Mouse (Mus musculus) cerebellum, adult 2 months (tissue): ENCODE data around the gene Arid5b. TPM values are rescaled to one million over a fixed set of nuclear protein-coding genes. Genes with fewer than 3 reads are reported as not detected.

Experiments used
- DNase-seq, 2 experiments: peaks; one replicate each; pipeline ENCODE4 v3.0.0; 2021
- H3K27ac ChIP-seq: fragments of 200-500 bp; 2 replicates; pipeline ENCODE4 v1.5.1; 2012; ENCODE audit warnings: low read length, control low read depth, inconsistent platforms; ENCODE audit not compliant: insufficient read depth
- H3K27me3 ChIP-seq: fragments of 200-500 bp; 2 replicates; pipeline ENCODE4 v1.6.1; 2012; ENCODE audit warnings: inconsistent platforms, mild to moderate bottlenecking, low read length, moderate library complexity; ENCODE audit not compliant: control insufficient read depth, insufficient read depth
- H3K4me1 ChIP-seq: fragments of 200-500 bp; 2 replicates; pipeline ENCODE4 v1.6.1; 2011; ENCODE audit warnings: low read length; ENCODE audit not compliant: control insufficient read depth, insufficient read depth
- H3K4me3 ChIP-seq: fragments of 200-500 bp; replicated peaks from 2 replicates; pipeline ENCODE3; 2011; ENCODE audit warnings: mild to moderate bottlenecking, low read depth, low read length, control low read depth; ENCODE audit not compliant: insufficient read depth
- CTCF ChIP-seq: fragments of 200-500 bp; IDR thresholded peaks from 2 replicates; pipeline ENCODE4 v1.5.1; 2011; ENCODE audit warnings: low read depth, mild to moderate bottlenecking, control low read depth, low read length, moderate library complexity, borderline replicate concordance; ENCODE audit not compliant: insufficient read depth
- POLR2A ChIP-seq: fragments of 200-500 bp; IDR thresholded peaks from 2 replicates; pipeline ENCODE4 v1.6.1; 2011; ENCODE audit warnings: low read length, control low read depth, borderline replicate concordance; ENCODE audit not compliant: insufficient read depth
- WGBS: fragments of 180-500 bp; shearing (Covaris S2); methylation state at CpG from one replicate; pipeline ENCODE4 v1.1.7; 2018; 5-methylcytosine and 5-hydroxymethylcytosine counted together
- polyA plus RNA-seq: library from polyadenylated mRNA; depleted of rRNA; stranded (reverse); fragments of >200 nt; gene quantifications from 2 replicates; pipeline ENCODE4 v1.2.3, GENCODE M21; 2012

Arid5b gene
- polyA plus RNA-seq, 1 experiment, result 10.9 TPM

GRCm38 (mm10) chr10:68312734-68313133, 34.2 kb upstream of the Arid5b start:
- 90% methylated on average over 8 of the region's 8 CpGs for WGBS
- Histone ChIP-seq H3K27me3 (no peaks in the 10 kb centered on the region), H3K4me1 (no peaks in the 10 kb centered on the region), H3K4me3 (no peak overlapping the region), H3K27ac (no peak overlapping the region)
- no peak for DNase-seq
- TF ChIP-seq CTCF, result no peak
- TF ChIP-seq POLR2A, result no peak

- Histone ChIP-seq H3K27ac (no peak overlapping the region), H3K4me3 (no peak overlapping the region), H3K4me1 (no peaks in the 10 kb centered on the region), H3K27me3 (no peaks in the 10 kb centered on the region)
- DNase-seq, result no peak
- WGBS, result 86% methylated on average over 7 of the region's 7 CpGs
- TF ChIP-seq POLR2A (no peak), CTCF (no peak)
These were observed 22.5 kb upstream of the Arid5b start for GRCm38 (mm10) chr10:68301013-68301412.

GRCm38 (mm10) chr10:68289465-68289864, 10.9 kb upstream of the Arid5b start:
- no peaks in the 10 kb centered on the region for H3K27me3 ChIP-seq
- no peak for TF ChIP-seq POLR2A
- DNase-seq, result no peak
- H3K4me3 ChIP-seq, result no peak overlapping the region
- H3K4me1 ChIP-seq, result no peaks in the 10 kb centered on the region
- 51% methylated on average over 4 of the region's 4 CpGs for WGBS
- H3K27ac ChIP-seq, result no peak overlapping the region

GRCm38 (mm10) chr10:68282466-68283391, 4.2 kb upstream of the Arid5b start:
- Histone ChIP-seq H3K4me3 (peak overlapping the region; percentile 61), H3K4me1 (no peaks in the 10 kb centered on the region), H3K27ac (0 out of 2 replicates have a peak overlapping the region, but pooled peaks have one; percentile 18), H3K27me3 (no peaks in the 10 kb centered on the region)
- WGBS, result 4% methylated on average over 27 of the region's 27 CpGs
- TF ChIP-seq POLR2A (no peak), CTCF (peak; percentile 75)
- DNase-seq, result peak; percentile 85

GRCm38 (mm10) chr10:68281775-68282106, 3.2 kb upstream of the Arid5b start:
- Histone ChIP-seq H3K4me1 (no peaks in the 10 kb centered on the region), H3K27me3 (no peaks in the 10 kb centered on the region), H3K27ac (no peak overlapping the region), H3K4me3 (no peak overlapping the region)
- 81% methylated on average over 3 of the region's 3 CpGs for WGBS
- no peak for TF ChIP-seq POLR2A
- TF ChIP-seq CTCF, result no peak
- no peak for DNase-seq

GRCm38 (mm10) chr10:68281076-68281774, 2.7 kb upstream of the Arid5b start:
- Histone ChIP-seq H3K27ac (no peak overlapping the region), H3K4me1 (no peaks in the 10 kb centered on the region), H3K4me3 (no peak overlapping the region), H3K27me3 (no peaks in the 10 kb centered on the region)
- no peak for DNase-seq
- TF ChIP-seq POLR2A, result no peak
- TF ChIP-seq CTCF, result no peak
- WGBS, result 91% methylated on average over 6 of the region's 6 CpGs

- DNase-seq, result peak; percentile 85
- under 1% methylated on average over 41 of the region's 41 CpGs for WGBS
- Histone ChIP-seq H3K4me3 (peak overlapping the region; percentile 97), H3K27ac (peak overlapping the region; percentile 70), H3K4me1 (no peaks in the 10 kb centered on the region), H3K27me3 (no peaks in the 10 kb centered on the region)
- TF ChIP-seq POLR2A (peak; percentile 84), CTCF (no peak)
These were observed 1.3 kb upstream of the Arid5b start for GRCm38 (mm10) chr10:68279516-68280501.
